Mouse (Mus musculus) intestine, postnatal 0 days (tissue): Measurements from ENCODE around the gene Eif5b. TPM values are rescaled to one million over a fixed set of nuclear protein-coding genes. Genes with fewer than 3 reads are reported as not detected.
A peak's percentile ranks its signal among the peaks of the same experiment; 100 is the strongest.

Source experiments
- ATAC-seq: fragments of 200-750 bp; cut with Nextera tagmentation; 2 replicates; pipeline ENCODE4 v1.8.0; 2017; ENCODE audit warnings: mild to moderate bottlenecking, moderate TSS enrichment, moderate library complexity
- H3K27ac ChIP-seq: fragments of 300-500 bp; sonication (generic); 2 replicates; pipeline ENCODE4 v1.5.1; 2014; ENCODE audit warnings: mild to moderate bottlenecking, low read depth, low read length, moderate library complexity
- H3K27me3 ChIP-seq: fragments of 300-500 bp; sonication (generic); replicated peaks from 2 replicates; pipeline ENCODE4 v1.6.1; 2014; ENCODE audit warnings: low read length, mixed read lengths; ENCODE audit not compliant: control insufficient read depth, insufficient read depth
- H3K36me3 ChIP-seq: fragments of 300-500 bp; sonication (generic); 2 replicates; pipeline ENCODE4 v1.6.1; 2014; ENCODE audit warnings: mild to moderate bottlenecking, moderate library complexity; ENCODE audit not compliant: control insufficient read depth, insufficient read depth
- H3K4me1 ChIP-seq: fragments of 300-500 bp; sonication (generic); replicated peaks from 2 replicates; pipeline ENCODE4 v1.6.1; 2014; ENCODE audit warnings: antibody characterized with exemption, low read length, mixed read lengths; ENCODE audit not compliant: control insufficient read depth, insufficient read depth
- H3K4me2 ChIP-seq: fragments of 300-500 bp; sonication (generic); replicated peaks from 2 replicates; pipeline ENCODE4 v1.6.1; 2014; ENCODE audit warnings: low read depth, mild to moderate bottlenecking, moderate library complexity
- H3K4me3 ChIP-seq: fragments of 300-500 bp; sonication (generic); 2 replicates; pipeline ENCODE4 v1.5.1; 2014; ENCODE audit warnings: low read depth, low read length
- H3K9ac ChIP-seq: fragments of 300-500 bp; sonication (generic); 2 replicates; pipeline ENCODE4 v1.6.1; 2014; ENCODE audit warnings: mild to moderate bottlenecking, low read depth, low read length
- H3K9me3 ChIP-seq: fragments of 300-500 bp; sonication (generic); 2 replicates; pipeline ENCODE4 v1.6.1; 2016; ENCODE audit warnings: mixed run types; ENCODE audit not compliant: control insufficient read depth
- CTCF ChIP-seq: sonication (generic); IDR thresholded peaks from 2 replicates; pipeline ENCODE4 v1.5.1; 2016; ENCODE audit warnings: low read depth, mild to moderate bottlenecking, control low read depth, antibody characterized with exemption, moderate library complexity
- WGBS: fragments of 180-500 bp; shearing (Covaris S2); extraction: QIAGEN DNeasy Blood & Tissue Kit; methylation state at CpG from one replicate; pipeline ENCODE4 v1.1.7; 2014; 5-methylcytosine and 5-hydroxymethylcytosine counted together
- polyA plus RNA-seq: library from polyadenylated mRNA; unstranded; fragments of >200 nt; fragmentation: Nextera tagmentation; extraction: Ambion mirVana; gene quantifications from 2 replicates; pipeline ENCODE4 v1.2.1, GENCODE M21; 2015

Eif5b gene
- polyA plus RNA-seq, 1 experiment from 2014 or later: 14.8 TPM

GRCm38 (mm10) chr1:37999552-37999951 lies 1.7 kb downstream of the Eif5b start:
- H3K9me3 ChIP-seq: no peaks in the 10 kb centered on the region
- no peak for ATAC-seq
- H3K4me2 ChIP-seq: peak overlapping the region; percentile 18; the same call in 1 of the 2 replicates
- H3K4me1 ChIP-seq: peaks cover 4% of the 10 kb centered on the region; the same call in 1 of the 2 replicates
- TF ChIP-seq CTCF: no peak
- no peak overlapping the region for H3K27ac ChIP-seq
- H3K27me3 ChIP-seq: no peaks in the 10 kb centered on the region
- WGBS: 56% methylated on average over 3 of the region's 3 CpGs
- peaks cover 9% of the 10 kb centered on the region; the same call in 1 of the 2 replicates for H3K36me3 ChIP-seq
- H3K4me3 ChIP-seq: no peak overlapping the region
- no peak overlapping the region for H3K9ac ChIP-seq

- no peak for TF ChIP-seq CTCF
- WGBS: 89% methylated on average over 8 of the region's 8 CpGs
- Histone ChIP-seq H3K4me2 (no peak overlapping the region), H3K4me3 (no peak overlapping the region), H3K27ac (no peak overlapping the region), H3K36me3 (no peaks in the 10 kb centered on the region), H3K27me3 (no peaks in the 10 kb centered on the region), H3K4me1 (peaks cover 4% of the 10 kb centered on the region; the same call in 1 of the 2 replicates), H3K9me3 (no peaks in the 10 kb centered on the region), H3K9ac (no peak overlapping the region)
- no peak for ATAC-seq
Measured at GRCm38 (mm10) chr1:38000844-38001243, 3.0 kb downstream of the Eif5b start.

- WGBS: 95% methylated on average over 9 of the region's 9 CpGs
- Histone ChIP-seq H3K4me1 (peaks cover 4% of the 10 kb centered on the region; the same call in 1 of the 2 replicates), H3K27me3 (no peaks in the 10 kb centered on the region), H3K9me3 (no peaks in the 10 kb centered on the region), H3K9ac (no peak overlapping the region), H3K27ac (no peak overlapping the region), H3K4me2 (no peak overlapping the region), H3K4me3 (no peak overlapping the region), H3K36me3 (no peaks in the 10 kb centered on the region)
- no peak for ATAC-seq
- TF ChIP-seq CTCF: no peak
Measured at GRCm38 (mm10) chr1:38001956-38002355, 4.1 kb downstream of the Eif5b start.

GRCm38 (mm10) chr1:38003046-38003445 lies 5.2 kb downstream of the Eif5b start:
- WGBS: 85% methylated on average over 3 of the region's 3 CpGs
- no peak for ATAC-seq

GRCm38 (mm10) chr1:38006741-38007140 lies 8.9 kb downstream of the Eif5b start:
- WGBS: 52% methylated on average over 3 of the region's 3 CpGs
- no peak overlapping the region for H3K27ac ChIP-seq

More at GRCm38 (mm10) chr1:38003046-38003445, 5.2 kb downstream of the Eif5b start:
- Histone ChIP-seq H3K4me1 (peaks cover 4% of the 10 kb centered on the region; the same call in 1 of the 2 replicates), H3K27ac (no peak overlapping the region), H3K4me3 (no peak overlapping the region), H3K9ac (no peak overlapping the region), H3K9me3 (no peaks in the 10 kb centered on the region), H3K27me3 (no peaks in the 10 kb centered on the region), H3K4me2 (no peak overlapping the region), H3K36me3 (no peaks in the 10 kb centered on the region)
- no peak for TF ChIP-seq CTCF

GRCm38 (mm10) chr1:38011647-38012046 lies 13.8 kb downstream of the Eif5b start:
- H3K36me3 ChIP-seq: no peaks in the 10 kb centered on the region
- no peaks in the 10 kb centered on the region for H3K9me3 ChIP-seq
- WGBS: 76% methylated on average over 6 of the region's 6 CpGs
- no peak overlapping the region; the same call in 1 of the 2 replicates for H3K27ac ChIP-seq
- 0 out of 2 replicates have a peak, but pooled peaks cover 4% of the 10 kb centered on the region for H3K4me1 ChIP-seq
- no peak overlapping the region for H3K9ac ChIP-seq
- TF ChIP-seq CTCF: no peak
- no peak for ATAC-seq
- H3K4me3 ChIP-seq: no peak overlapping the region
- H3K4me2 ChIP-seq: no peak overlapping the region
- no peaks in the 10 kb centered on the region for H3K27me3 ChIP-seq

More at GRCm38 (mm10) chr1:38006741-38007140, 8.9 kb downstream of the Eif5b start:
- Histone ChIP-seq H3K4me2 (no peak overlapping the region), H3K4me1 (no peaks in the 10 kb centered on the region), H3K36me3 (no peaks in the 10 kb centered on the region), H3K9me3 (no peaks in the 10 kb centered on the region), H3K4me3 (no peak overlapping the region), H3K27me3 (no peaks in the 10 kb centered on the region), H3K9ac (no peak overlapping the region)
- no peak for TF ChIP-seq CTCF
- no peak for ATAC-seq
